14 mouse cellular contexts compared by ENCODE assay signal in the genomic region with DNA sequence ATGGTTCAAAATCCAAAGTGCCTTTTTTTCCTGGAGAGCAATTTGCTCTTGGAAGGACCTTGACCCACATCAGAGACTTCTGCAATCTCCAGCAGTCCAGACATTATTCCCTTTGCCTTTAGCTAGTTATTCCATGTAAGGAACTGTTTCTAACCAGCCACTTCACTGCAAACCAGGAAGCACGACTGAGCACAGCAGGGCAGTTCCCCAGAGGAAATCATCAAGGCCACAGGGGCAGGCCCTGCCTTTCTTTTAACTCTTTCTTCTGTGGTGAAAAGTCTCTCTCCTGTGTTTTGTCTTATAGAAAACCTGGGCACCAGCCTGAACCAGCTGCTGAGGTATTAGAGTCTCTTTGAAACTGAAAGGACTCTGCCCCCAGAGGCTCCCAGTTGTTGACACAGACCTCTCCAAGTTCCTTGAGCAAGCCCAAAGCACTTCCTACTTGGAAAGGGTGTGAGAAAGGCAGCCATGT. TPM values are rescaled to one million over a fixed set of nuclear protein-coding genes. Genes with fewer than 3 reads are reported as not detected.
DNase-seq lines count a peak whose midpoint lies in the region; ATAC-seq and TF ChIP-seq lines count a peak whose summit lies in the region.
"Had no signal": no experiment of that assay in that cellular context is flagged by ENCODE, and none has a peak within 500 bp of the region (broad histone marks: within the 10 kb centered on the region; RNA-seq: fewer than 3 reads in every experiment).

No protein-coding gene starts in this region.

- no peak overlapping the region for H3K4me3 ChIP-seq in liver, adult 2 months (ENCODE audit: insufficient read depth, low read depth, low read length)
- H3K4me3 ChIP-seq in liver, embryonic 12.5 days: no peak overlapping the region
- no peak overlapping the region for H3K4me3 ChIP-seq in embryonic facial prominence, embryonic 11.5 days (ENCODE audit: low read depth, low read length)
- H3K4me3 ChIP-seq: megakaryocyte, embryonic 14.5 days; neural tube, embryonic 12.5 days had no signal

- WGBS in liver, adult 2 months: 0% methylated on average over 1 of the region's 1 CpGs
- WGBS in liver, embryonic 12.5 days (ENCODE audit: insufficient replicate concordance): 5% methylated on average over 1 of the region's 1 CpGs
- 0% methylated on average over 1 of the region's 1 CpGs for WGBS in embryonic facial prominence, embryonic 11.5 days

- no peak for ATAC-seq in liver, embryonic 12.5 days
- no peak for ATAC-seq in embryonic facial prominence, embryonic 11.5 days (replicated peaks; ENCODE audit: insufficient number of reproducible peaks, low FRiP score, low TSS enrichment, low read depth)
- ATAC-seq in megakaryocyte progenitor cell, adult 5-6 weeks (replicated peaks; ENCODE audit: poor library complexity): peak; percentile 53; the same call in 1 of the 2 replicates
- ATAC-seq in megakaryocyte-erythroid progenitor cell, adult 5-6 weeks (replicated peaks; ENCODE audit: low FRiP score, low TSS enrichment, poor library complexity, severe bottlenecking): no peak
- no peak for ATAC-seq in erythroid progenitor cell, adult 5-6 weeks (replicated peaks; ENCODE audit: low FRiP score, poor library complexity, severe bottlenecking)

- peaks cover 4% of the 10 kb centered on the region; the same call in 1 of the 2 replicates for H3K4me1 ChIP-seq in liver, adult 2 months (ENCODE audit: control insufficient read depth, insufficient read depth, low read length)
- 0 out of 2 replicates have a peak, but pooled peaks cover 8% of the 10 kb centered on the region for H3K4me1 ChIP-seq in liver, embryonic 12.5 days
- no peaks in the 10 kb centered on the region for H3K4me1 ChIP-seq in embryonic facial prominence, embryonic 11.5 days (ENCODE audit: control insufficient read depth, insufficient read depth, low read length)

- H3K27ac ChIP-seq in liver, adult 2 months (replicated peaks; ENCODE audit: insufficient read depth, low read depth, low read length): no peak overlapping the region
- no peak overlapping the region for H3K27ac ChIP-seq in liver, embryonic 12.5 days
- H3K27ac ChIP-seq in embryonic facial prominence, embryonic 11.5 days (replicated peaks; ENCODE audit: low read depth, low read length): no peak overlapping the region
- H3K27ac ChIP-seq: hindbrain, embryonic 14.5 days; neural tube, embryonic 12.5 days had no signal

- no peak overlapping the region for H3K4me2 ChIP-seq in liver, embryonic 12.5 days
- no peak overlapping the region for H3K4me2 ChIP-seq in embryonic facial prominence, embryonic 11.5 days (ENCODE audit: low read depth, low read length)
- H3K4me2 ChIP-seq: hindbrain, embryonic 14.5 days; neural tube, embryonic 12.5 days had no signal

- TF ChIP-seq POLR2A in liver, adult 2 months (IDR thresholded peaks at IDR 0.05; ENCODE audit: extremely low read depth, insufficient read depth, low read length): no peak
- TF ChIP-seq POLR2A in brain, embryonic 14.5 days (IDR thresholded peaks at IDR 0.05; ENCODE audit: borderline replicate concordance, extremely low read depth, insufficient read depth, insufficient read length, poor library complexity, severe bottlenecking): no peak

- no peak overlapping the region for H3K9ac ChIP-seq in liver, adult 2 months (ENCODE audit: low read depth, low read length)
- no peak overlapping the region for H3K9ac ChIP-seq in liver, embryonic 12.5 days
- H3K9ac ChIP-seq in embryonic facial prominence, embryonic 11.5 days (replicated peaks; ENCODE audit: low read length): no peak overlapping the region
- H3K9ac ChIP-seq: hindbrain, embryonic 14.5 days; neural tube, embryonic 12.5 days had no signal

- H3K9me3 ChIP-seq in liver, embryonic 12.5 days (replicated peaks): no peaks in the 10 kb centered on the region
- H3K9me3 ChIP-seq in embryonic facial prominence, embryonic 11.5 days (replicated peaks; ENCODE audit: control insufficient read depth, low read length): no peaks in the 10 kb centered on the region
- H3K9me3 ChIP-seq: neural tube, embryonic 12.5 days had no signal

- no peaks in the 10 kb centered on the region for H3K36me3 ChIP-seq in liver, adult 2 months (ENCODE audit: control insufficient read depth, insufficient read depth, low read length)
- H3K36me3 ChIP-seq in liver, embryonic 12.5 days: no peaks in the 10 kb centered on the region
- no peaks in the 10 kb centered on the region for H3K36me3 ChIP-seq in embryonic facial prominence, embryonic 11.5 days (replicated peaks; ENCODE audit: control insufficient read depth, insufficient read depth, low read depth, low read length)
- H3K36me3 ChIP-seq: neural tube, embryonic 12.5 days had no signal

- H3K79me2 ChIP-seq in liver, adult 2 months (ENCODE audit: control insufficient read depth, insufficient read depth, low read length): no peaks in the 10 kb centered on the region

- TF ChIP-seq CTCF in liver, adult 2 months (IDR thresholded peaks at IDR 0.05; ENCODE audit: low read depth, low read length): no peak
- no peak for TF ChIP-seq CTCF in brain, embryonic 14.5 days (IDR thresholded peaks at IDR 0.05; ENCODE audit: borderline replicate concordance, extremely low read depth, insufficient read depth, insufficient read length)

- peak; percentile 60 for DNase-seq in liver, adult 2 months (ENCODE audit: extremely low read depth, low read depth, low spot score)
- peak; percentile 14 for DNase-seq in brain, embryonic 14.5 days (ENCODE audit: low read depth)
- DNase-seq in embryonic facial prominence, embryonic 11.5 days (ENCODE audit: low spot score): peak; percentile 25
- DNase-seq: cerebellum, adult 8-10 months; gastrocnemius, postnatal 36 days had no signal

- H3K27me3 ChIP-seq in liver, adult 2 months (ENCODE audit: control insufficient read depth, insufficient read depth, low read length): no peaks in the 10 kb centered on the region
- peaks cover 34% of the 10 kb centered on the region for H3K27me3 ChIP-seq in liver, embryonic 12.5 days (replicated peaks)
- H3K27me3 ChIP-seq in embryonic facial prominence, embryonic 11.5 days (ENCODE audit: control insufficient read depth, insufficient read depth, low read length): peaks cover 2% of the 10 kb centered on the region; the same call in 1 of the 2 replicates

RNA-seq across cellular contexts. Expression of gene Gm11549, which starts 11.6 kb away (rescaled TPM):
- not detected in 2 replicates for total RNA-seq in liver, adult 2 months (2014; rRNA removed)
- polyA plus RNA-seq in liver, adult 2 months (2012; rRNA removed): not detected in 2 replicates
- not detected in 2 replicates for polyA plus RNA-seq in liver, embryonic 12.5 days (2016; fragmentation: Nextera tagmentation; extraction: Ambion mirVana)
- polyA plus RNA-seq in brain, embryonic 14.5 days (2012; rRNA removed): 0.35 and 0.40 TPM in 2 replicates
- 0.10 and 0.26 TPM in 2 replicates for polyA plus RNA-seq in embryonic facial prominence, embryonic 11.5 days (2014; fragmentation: Nextera tagmentation; extraction: Ambion mirVana)
- total RNA-seq in megakaryocyte progenitor cell, adult 5-6 weeks (2015): not detected in 2 replicates
- not detected in 2 replicates for total RNA-seq in megakaryocyte progenitor cell, adult 5-6 weeks (2017)
- not detected in 2 replicates for total RNA-seq in megakaryocyte-erythroid progenitor cell, adult 5-6 weeks (2014; fragmentation: Nextera tagmentation)
- total RNA-seq in megakaryocyte-erythroid progenitor cell, adult 5-6 weeks (2017): not detected in 2 replicates
- not detected in 2 replicates for total RNA-seq in erythroid progenitor cell, adult 5-6 weeks (2015; ENCODE audit: low replicate concordance)
- not detected in 2 replicates for total RNA-seq in erythroid progenitor cell, adult 5-6 weeks (2017; ENCODE audit: low replicate concordance)
- total RNA-seq: gastrocnemius, postnatal 36 days; MEL had no signal

RNA-seq across cellular contexts. Expression of gene Exosc9, which starts 19.2 kb away (rescaled TPM):
- total RNA-seq in liver, adult 2 months (2014; rRNA removed): 13.4 and 15.6 TPM in 2 replicates
- polyA plus RNA-seq in liver, adult 2 months (2012; rRNA removed): 4.8 and 6.3 TPM in 2 replicates
- 56.6 and 57.8 TPM in 2 replicates for polyA plus RNA-seq in liver, embryonic 12.5 days (2016; fragmentation: Nextera tagmentation; extraction: Ambion mirVana)
- 41.2 and 45.7 TPM in 2 replicates for polyA plus RNA-seq in brain, embryonic 14.5 days (2012; rRNA removed)
- polyA plus RNA-seq in embryonic facial prominence, embryonic 11.5 days (2014; fragmentation: Nextera tagmentation; extraction: Ambion mirVana): 89.1 and 90.5 TPM in 2 replicates
- 80.8 and 81.1 TPM in 2 replicates for total RNA-seq in megakaryocyte progenitor cell, adult 5-6 weeks (2015)
- 105 and 123 TPM in 2 replicates for total RNA-seq in megakaryocyte progenitor cell, adult 5-6 weeks (2017)
- 57.8 and 68.1 TPM in 2 replicates for total RNA-seq in megakaryocyte-erythroid progenitor cell, adult 5-6 weeks (2014; fragmentation: Nextera tagmentation)
- 117 and 135 TPM in 2 replicates for total RNA-seq in megakaryocyte-erythroid progenitor cell, adult 5-6 weeks (2017)
- total RNA-seq in erythroid progenitor cell, adult 5-6 weeks (2015; ENCODE audit: low replicate concordance): 33.5 and 45.4 TPM in 2 replicates
- 25.8 and 101 TPM in 2 replicates for total RNA-seq in erythroid progenitor cell, adult 5-6 weeks (2017; ENCODE audit: low replicate concordance)

RNA-seq across cellular contexts. Expression of gene Ccna2, which starts 38.7 kb away (rescaled TPM):
- 0.74 and 3.8 TPM in 2 replicates for total RNA-seq in liver, adult 2 months (2014; rRNA removed)
- polyA plus RNA-seq in liver, adult 2 months (2012; rRNA removed): 0.50 and 0.67 TPM in 2 replicates
- 288 and 294 TPM in 2 replicates for polyA plus RNA-seq in liver, embryonic 12.5 days (2016; fragmentation: Nextera tagmentation; extraction: Ambion mirVana)
- polyA plus RNA-seq in brain, embryonic 14.5 days (2012; rRNA removed): 45.0 and 73.5 TPM in 2 replicates
- 275 and 297 TPM in 2 replicates for polyA plus RNA-seq in embryonic facial prominence, embryonic 11.5 days (2014; fragmentation: Nextera tagmentation; extraction: Ambion mirVana)
- 225 and 227 TPM in 2 replicates for total RNA-seq in megakaryocyte progenitor cell, adult 5-6 weeks (2015)
- total RNA-seq in megakaryocyte progenitor cell, adult 5-6 weeks (2017): 186 and 200 TPM in 2 replicates
- 167 and 202 TPM in 2 replicates for total RNA-seq in megakaryocyte-erythroid progenitor cell, adult 5-6 weeks (2014; fragmentation: Nextera tagmentation)
- total RNA-seq in megakaryocyte-erythroid progenitor cell, adult 5-6 weeks (2017): 173 and 226 TPM in 2 replicates
- 790 and 816 TPM in 2 replicates for total RNA-seq in erythroid progenitor cell, adult 5-6 weeks (2015; ENCODE audit: low replicate concordance)
- 704 and 952 TPM in 2 replicates for total RNA-seq in erythroid progenitor cell, adult 5-6 weeks (2017; ENCODE audit: low replicate concordance)

RNA-seq across cellular contexts. Expression of gene 1810062G17Rik, which starts 57.5 kb away (rescaled TPM):
- total RNA-seq in liver, adult 2 months (2014; rRNA removed): 1.4 and 1.7 TPM in 2 replicates
- polyA plus RNA-seq in liver, adult 2 months (2012; rRNA removed): 0.87 and 0.91 TPM in 2 replicates
- 0.83 and 1.4 TPM in 2 replicates for polyA plus RNA-seq in liver, embryonic 12.5 days (2016; fragmentation: Nextera tagmentation; extraction: Ambion mirVana)
- 0.33 and 0.37 TPM in 2 replicates for polyA plus RNA-seq in brain, embryonic 14.5 days (2012; rRNA removed)
- 0.39 and 0.64 TPM in 2 replicates for polyA plus RNA-seq in embryonic facial prominence, embryonic 11.5 days (2014; fragmentation: Nextera tagmentation; extraction: Ambion mirVana)
- total RNA-seq in megakaryocyte progenitor cell, adult 5-6 weeks (2015): 0.35 and 0.49 TPM in 2 replicates
- total RNA-seq in megakaryocyte progenitor cell, adult 5-6 weeks (2017): 0.21 and 1.4 TPM in 2 replicates
- 1.1 TPM in 1 of 2 replicates, not detected in the other for total RNA-seq in megakaryocyte-erythroid progenitor cell, adult 5-6 weeks (2014; fragmentation: Nextera tagmentation)
- 3.0 TPM in 1 of 2 replicates, not detected in the other for total RNA-seq in megakaryocyte-erythroid progenitor cell, adult 5-6 weeks (2017)
- total RNA-seq in erythroid progenitor cell, adult 5-6 weeks (2015; ENCODE audit: low replicate concordance): not detected in 2 replicates
- not detected in 2 replicates for total RNA-seq in erythroid progenitor cell, adult 5-6 weeks (2017; ENCODE audit: low replicate concordance)
- total RNA-seq: left cerebral cortex, postnatal 36 days had no signal

RNA-seq across cellular contexts. Expression of gene Anxa5, which starts 57.5 kb away (rescaled TPM):
- total RNA-seq in liver, adult 2 months (2014; rRNA removed): 77.4 and 95.0 TPM in 2 replicates
- polyA plus RNA-seq in liver, adult 2 months (2012; rRNA removed): 152 and 159 TPM in 2 replicates
- polyA plus RNA-seq in liver, embryonic 12.5 days (2016; fragmentation: Nextera tagmentation; extraction: Ambion mirVana): 68.6 and 70.7 TPM in 2 replicates
- polyA plus RNA-seq in brain, embryonic 14.5 days (2012; rRNA removed): 52.4 and 66.1 TPM in 2 replicates
- polyA plus RNA-seq in embryonic facial prominence, embryonic 11.5 days (2014; fragmentation: Nextera tagmentation; extraction: Ambion mirVana): 129 and 140 TPM in 2 replicates
- 146 and 163 TPM in 2 replicates for total RNA-seq in megakaryocyte progenitor cell, adult 5-6 weeks (2015)
- 86.3 and 113 TPM in 2 replicates for total RNA-seq in megakaryocyte progenitor cell, adult 5-6 weeks (2017)
- 7.1 and 9.9 TPM in 2 replicates for total RNA-seq in megakaryocyte-erythroid progenitor cell, adult 5-6 weeks (2014; fragmentation: Nextera tagmentation)
- 16.3 and 26.3 TPM in 2 replicates for total RNA-seq in megakaryocyte-erythroid progenitor cell, adult 5-6 weeks (2017)
- total RNA-seq in erythroid progenitor cell, adult 5-6 weeks (2015; ENCODE audit: low replicate concordance): 47.2 and 66.2 TPM in 2 replicates
- 26.8 and 26.9 TPM in 2 replicates for total RNA-seq in erythroid progenitor cell, adult 5-6 weeks (2017; ENCODE audit: low replicate concordance)

Comparison
In these comparisons a context has a peak if more than half of its experiments do, and no peak if none do; other contexts are left out.
1. RNA of gene Ccna2, which starts 38.7 kb away (total RNA-seq): 704 to 952 TPM in erythroid progenitor cell, adult 5-6 weeks, 186 to 227 TPM in megakaryocyte progenitor cell, adult 5-6 weeks and 167 to 226 TPM in megakaryocyte-erythroid progenitor cell, adult 5-6 weeks; 0.74 to 3.8 TPM in liver, adult 2 months; every median in the first group is over 10 times any median in the second.
2. Peak in every context shown above with its lines, with median percentiles within 50 percentile points of each other: DNase-seq.